Mouse (Mus musculus): Measurements from ENCODE around the gene Il1rap. TPM values are rescaled to one million over a fixed set of nuclear protein-coding genes. Genes with fewer than 3 reads are reported as not detected.
A peak's percentile ranks its signal among the peaks of the same experiment; 100 is the strongest.

The Il1rap gene
- total RNA-seq, 1 experiment from 2014 or later: 19.8 TPM

- DNase-seq: no peak
Measured at GRCm38 (mm10) chr16:26612499-26613220, 31.2 kb downstream of the Il1rap start.

GRCm38 (mm10) chr16:26623141-26623540, 41.6 kb downstream of the Il1rap start:
- no peak for DNase-seq

GRCm38 (mm10) chr16:26626065-26626464, 44.6 kb downstream of the Il1rap start:
- DNase-seq: no peak

- DNase-seq: no peak
Measured at GRCm38 (mm10) chr16:26634800-26635199, 53.3 kb downstream of the Il1rap start.

- DNase-seq: no peak
Measured at GRCm38 (mm10) chr16:26643077-26643476, 61.6 kb downstream of the Il1rap start.

GRCm38 (mm10) chr16:26646066-26646465, 64.6 kb downstream of the Il1rap start:
- DNase-seq: no peak

- no peak for DNase-seq
Measured at GRCm38 (mm10) chr16:26647036-26647435, 65.5 kb downstream of the Il1rap start.

GRCm38 (mm10) chr16:26662722-26663436, 81.4 kb downstream of the Il1rap start:
- DNase-seq: no peak

GRCm38 (mm10) chr16:26666401-26666800, 84.9 kb downstream of the Il1rap start:
- no peak for DNase-seq

- DNase-seq: no peak
Measured at GRCm38 (mm10) chr16:26669081-26669480, 87.6 kb downstream of the Il1rap start.

GRCm38 (mm10) chr16:26680381-26680780, 98.9 kb downstream of the Il1rap start:
- no peak for DNase-seq

- no peak for DNase-seq
Measured at GRCm38 (mm10) chr16:26689771-26690170, 108.3 kb downstream of the Il1rap start.

- no peak for DNase-seq
Measured at GRCm38 (mm10) chr16:26691294-26691693, 109.8 kb downstream of the Il1rap start.

GRCm38 (mm10) chr16:26698076-26698475, 116.6 kb downstream of the Il1rap start:
- no peak for DNase-seq

- DNase-seq: no peak
Measured at GRCm38 (mm10) chr16:26700440-26701103, 119.1 kb downstream of the Il1rap start.

- peak; percentile 11 for DNase-seq
Measured at GRCm38 (mm10) chr16:26705658-26706371, 124.3 kb downstream of the Il1rap start.

GRCm38 (mm10) chr16:26706503-26706902, 125.0 kb downstream of the Il1rap start:
- DNase-seq: no peak

- DNase-seq: no peak
Measured at GRCm38 (mm10) chr16:26710922-26711321, 129.4 kb downstream of the Il1rap start.

- no peak for DNase-seq
Measured at GRCm38 (mm10) chr16:26713538-26714316, 132.2 kb downstream of the Il1rap start.

- DNase-seq: no peak
Measured at GRCm38 (mm10) chr16:26722464-26722863, 141.0 kb downstream of the Il1rap start.

- no peak for DNase-seq
Measured at GRCm38 (mm10) chr16:26723952-26724747, 142.6 kb downstream of the Il1rap start.
